Mouse (Mus musculus): ENCODE measurements at regions not wholly inside any gene's neighbourhood (a gene's known extent, or its start where the extent isn't known, plus 50 kb on each side); places are given as distances from the start of the nearest gene placed in this dataset.

- H3K27me3 ChIP-seq (ENCODE audit: control insufficient read depth, insufficient read depth, low read length) = no peaks in the 10 kb centered on the region
- 0 out of 2 replicates have a peak, but pooled peaks cover 2% of the 10 kb centered on the region for H3K4me1 ChIP-seq (ENCODE audit: control insufficient read depth, insufficient read depth, low read length)
- peak; percentile 24; the same call in 1 of the 2 replicates for ATAC-seq (ENCODE audit: low read depth)
- 30% methylated on average over 15 of the region's 15 CpGs for WGBS
- no peak overlapping the region; the same call in 1 of the 2 replicates for H3K27ac ChIP-seq (ENCODE audit: low read depth, low read length)
- no peaks in the 10 kb centered on the region for H3K9me3 ChIP-seq (ENCODE audit: control insufficient read depth, low read length)
- H3K4me3 ChIP-seq (ENCODE audit: low read depth, low read length) = no peak overlapping the region
- no peak overlapping the region for H3K4me2 ChIP-seq (ENCODE audit: low read depth, low read length)
- H3K9ac ChIP-seq (replicated peaks; ENCODE audit: low read depth, low read length) = no peak overlapping the region
- H3K36me3 ChIP-seq (ENCODE audit: control insufficient read depth, insufficient read depth, low read length) = no peaks in the 10 kb centered on the region
These were observed 134.7 kb upstream of the Smim15 start for GRCm38 (mm10) chr13:107909343-107910067.

- no peak overlapping the region for H3K9ac ChIP-seq (replicated peaks; ENCODE audit: low read depth, low read length)
- WGBS = 92% methylated on average over 5 of the region's 5 CpGs
- no peaks in the 10 kb centered on the region for H3K27me3 ChIP-seq (ENCODE audit: control insufficient read depth, insufficient read depth, low read length)
- peaks cover 5% of the 10 kb centered on the region for H3K4me1 ChIP-seq (ENCODE audit: control insufficient read depth, insufficient read depth, low read length)
- ATAC-seq (ENCODE audit: low read depth) = no peak
- no peak overlapping the region for H3K27ac ChIP-seq (ENCODE audit: low read depth, low read length)
- no peak overlapping the region for H3K4me2 ChIP-seq (ENCODE audit: low read depth, low read length)
- H3K4me3 ChIP-seq (ENCODE audit: low read depth, low read length) = no peak overlapping the region
- no peaks in the 10 kb centered on the region for H3K9me3 ChIP-seq (ENCODE audit: control insufficient read depth, low read length)
- no peaks in the 10 kb centered on the region for H3K36me3 ChIP-seq (ENCODE audit: control insufficient read depth, insufficient read depth, low read length)
These were observed 136.3 kb upstream of the Smim15 start for GRCm38 (mm10) chr13:107907966-107908365.

GRCm38 (mm10) chr13:107904851-107905250 lies 139.4 kb upstream of the Smim15 start:
- peaks cover 7% of the 10 kb centered on the region for H3K4me1 ChIP-seq (ENCODE audit: control insufficient read depth, insufficient read depth, low read length)
- no peak for ATAC-seq (ENCODE audit: low read depth)
- no peak overlapping the region for H3K4me2 ChIP-seq (ENCODE audit: low read depth, low read length)
- H3K9ac ChIP-seq (replicated peaks; ENCODE audit: low read depth, low read length) = no peak overlapping the region
- H3K9me3 ChIP-seq (ENCODE audit: control insufficient read depth, low read length) = no peaks in the 10 kb centered on the region
- H3K27ac ChIP-seq (ENCODE audit: low read depth, low read length) = no peak overlapping the region
- H3K4me3 ChIP-seq (ENCODE audit: low read depth, low read length) = no peak overlapping the region
- H3K36me3 ChIP-seq (ENCODE audit: control insufficient read depth, insufficient read depth, low read length) = no peaks in the 10 kb centered on the region
- H3K27me3 ChIP-seq (ENCODE audit: control insufficient read depth, insufficient read depth, low read length) = no peaks in the 10 kb centered on the region
- WGBS = 77% methylated on average over 4 of the region's 4 CpGs

GRCm38 (mm10) chr13:107904051-107904740 lies 140.1 kb upstream of the Smim15 start:
- Histone ChIP-seq H3K27ac (ENCODE audit: low read depth, low read length) (no peak overlapping the region), H3K9ac (replicated peaks; ENCODE audit: low read depth, low read length) (no peak overlapping the region), H3K4me2 (ENCODE audit: low read depth, low read length) (no peak overlapping the region), H3K27me3 (ENCODE audit: control insufficient read depth, insufficient read depth, low read length) (no peaks in the 10 kb centered on the region), H3K36me3 (ENCODE audit: control insufficient read depth, insufficient read depth, low read length) (no peaks in the 10 kb centered on the region), H3K4me3 (ENCODE audit: low read depth, low read length) (no peak overlapping the region), H3K9me3 (ENCODE audit: control insufficient read depth, low read length) (no peaks in the 10 kb centered on the region), H3K4me1 (ENCODE audit: control insufficient read depth, insufficient read depth, low read length) (peaks cover 7% of the 10 kb centered on the region)
- ATAC-seq (ENCODE audit: low read depth) = no peak
- 80% methylated on average over 14 of the region's 14 CpGs for WGBS

- H3K27ac ChIP-seq (ENCODE audit: low read depth, low read length) = no peak overlapping the region
- H3K9me3 ChIP-seq (ENCODE audit: control insufficient read depth, low read length) = no peaks in the 10 kb centered on the region
- no peak overlapping the region for H3K9ac ChIP-seq (replicated peaks; ENCODE audit: low read depth, low read length)
- 30% methylated on average over 9 of the region's 9 CpGs for WGBS
- no peak overlapping the region for H3K4me3 ChIP-seq (ENCODE audit: low read depth, low read length)
- H3K36me3 ChIP-seq (ENCODE audit: control insufficient read depth, insufficient read depth, low read length) = no peaks in the 10 kb centered on the region
- H3K4me1 ChIP-seq (ENCODE audit: control insufficient read depth, insufficient read depth, low read length) = peaks cover 5% of the 10 kb centered on the region
- no peaks in the 10 kb centered on the region for H3K27me3 ChIP-seq (ENCODE audit: control insufficient read depth, insufficient read depth, low read length)
- no peak overlapping the region for H3K4me2 ChIP-seq (ENCODE audit: low read depth, low read length)
- peak; percentile 63; the same call in 1 of the 2 replicates for ATAC-seq (ENCODE audit: low read depth)
These were observed 140.9 kb upstream of the Smim15 start for GRCm38 (mm10) chr13:107903150-107903959.

GRCm38 (mm10) chr13:107902800-107903149 lies 141.5 kb upstream of the Smim15 start:
- H3K36me3 ChIP-seq (ENCODE audit: control insufficient read depth, insufficient read depth, low read length) = no peaks in the 10 kb centered on the region
- no peaks in the 10 kb centered on the region for H3K27me3 ChIP-seq (ENCODE audit: control insufficient read depth, insufficient read depth, low read length)
- no peaks in the 10 kb centered on the region for H3K9me3 ChIP-seq (ENCODE audit: control insufficient read depth, low read length)
- H3K27ac ChIP-seq (ENCODE audit: low read depth, low read length) = no peak overlapping the region
- H3K4me1 ChIP-seq (ENCODE audit: control insufficient read depth, insufficient read depth, low read length) = peaks cover 5% of the 10 kb centered on the region
- WGBS = 70% methylated on average over 5 of the region's 5 CpGs
- H3K4me3 ChIP-seq (ENCODE audit: low read depth, low read length) = no peak overlapping the region
- no peak for ATAC-seq (ENCODE audit: low read depth)
- no peak overlapping the region for H3K9ac ChIP-seq (replicated peaks; ENCODE audit: low read depth, low read length)
- no peak overlapping the region for H3K4me2 ChIP-seq (ENCODE audit: low read depth, low read length)

GRCm38 (mm10) chr13:107899600-107900229 lies 144.5 kb upstream of the Smim15 start:
- Histone ChIP-seq H3K9ac (replicated peaks; ENCODE audit: low read depth, low read length) (no peak overlapping the region), H3K27me3 (ENCODE audit: control insufficient read depth, insufficient read depth, low read length) (no peaks in the 10 kb centered on the region), H3K27ac (ENCODE audit: low read depth, low read length) (no peak overlapping the region), H3K4me3 (ENCODE audit: low read depth, low read length) (no peak overlapping the region), H3K4me1 (ENCODE audit: control insufficient read depth, insufficient read depth, low read length) (peaks cover 5% of the 10 kb centered on the region), H3K4me2 (ENCODE audit: low read depth, low read length) (no peak overlapping the region), H3K9me3 (ENCODE audit: control insufficient read depth, low read length) (no peaks in the 10 kb centered on the region), H3K36me3 (ENCODE audit: control insufficient read depth, insufficient read depth, low read length) (no peaks in the 10 kb centered on the region)
- ATAC-seq (ENCODE audit: low read depth) = peak; percentile 35; the same call in 1 of the 2 replicates
- 46% methylated on average over 8 of the region's 8 CpGs for WGBS

GRCm38 (mm10) chr13:107897646-107898045 lies 146.6 kb upstream of the Smim15 start:
- Histone ChIP-seq H3K36me3 (ENCODE audit: control insufficient read depth, insufficient read depth, low read length) (no peaks in the 10 kb centered on the region), H3K27ac (ENCODE audit: low read depth, low read length) (no peak overlapping the region), H3K27me3 (ENCODE audit: control insufficient read depth, insufficient read depth, low read length) (no peaks in the 10 kb centered on the region), H3K9ac (replicated peaks; ENCODE audit: low read depth, low read length) (no peak overlapping the region), H3K4me1 (ENCODE audit: control insufficient read depth, insufficient read depth, low read length) (no peaks in the 10 kb centered on the region; the same call in 1 of the 2 replicates), H3K4me3 (ENCODE audit: low read depth, low read length) (no peak overlapping the region), H3K9me3 (ENCODE audit: control insufficient read depth, low read length) (no peaks in the 10 kb centered on the region), H3K4me2 (ENCODE audit: low read depth, low read length) (no peak overlapping the region)
- no peak for ATAC-seq (ENCODE audit: low read depth)
- WGBS = 84% methylated on average over 1 of the region's 1 CpGs

Data from neural tube, embryonic 14.5 days (tissue).